Comparison of ENCODE assay signal across 16 mouse cellular contexts in the genomic region with DNA sequence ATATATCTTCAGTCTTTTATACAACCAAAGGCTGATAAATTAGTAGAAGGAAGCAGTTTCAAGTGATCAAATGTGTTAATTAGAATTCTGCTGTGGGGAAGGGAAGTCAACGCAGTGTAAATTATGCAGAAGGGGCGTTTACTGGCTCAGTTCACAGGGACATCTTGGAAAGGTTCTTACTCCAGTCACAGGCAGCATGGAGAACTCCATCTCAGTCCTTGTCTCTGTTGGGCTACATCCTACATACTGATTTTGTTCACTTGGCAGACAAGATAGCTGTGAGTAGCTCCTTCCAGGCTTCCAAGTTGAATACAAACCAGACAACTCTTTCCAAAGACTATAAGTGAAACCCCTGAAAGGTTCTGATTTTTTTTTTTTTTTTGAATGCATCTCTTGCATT.
"Had no signal": no experiment of that assay in that cellular context is flagged by ENCODE, and none has a peak within 500 bp of the region (broad histone marks: within the 10 kb centered on the region; RNA-seq: fewer than 3 reads in every experiment).

No protein-coding gene starts in this region.

- H3K36me3 ChIP-seq: liver, embryonic 13.5 days; midbrain, embryonic 12.5 days; midbrain, embryonic 15.5 days; neural tube, embryonic 12.5 days; neural tube, embryonic 15.5 days had no signal

- H3K27ac ChIP-seq: liver, embryonic 13.5 days; macrophage; midbrain, embryonic 12.5 days; midbrain, embryonic 15.5 days; neural tube, embryonic 12.5 days; neural tube, embryonic 15.5 days; stomach, postnatal 0 days had no signal

- ATAC-seq: midbrain, embryonic 15.5 days had no signal

- H3K9me3 ChIP-seq: liver, embryonic 13.5 days; midbrain, embryonic 12.5 days; midbrain, embryonic 15.5 days; neural tube, embryonic 12.5 days; neural tube, embryonic 15.5 days had no signal

- H3K9ac ChIP-seq: liver, embryonic 13.5 days; midbrain, embryonic 12.5 days; midbrain, embryonic 15.5 days; neural tube, embryonic 12.5 days; neural tube, embryonic 15.5 days had no signal

- H3K27me3 ChIP-seq: liver, embryonic 13.5 days; midbrain, embryonic 12.5 days; midbrain, embryonic 15.5 days; neural tube, embryonic 12.5 days; neural tube, embryonic 15.5 days had no signal

- H3K4me1 ChIP-seq: liver, embryonic 13.5 days; midbrain, embryonic 12.5 days; midbrain, embryonic 15.5 days; neural tube, embryonic 12.5 days; neural tube, embryonic 15.5 days had no signal

- DNase-seq: kidney, postnatal 14 days; kidney, postnatal 4 days; liver, embryonic 13.5 days; lung, adult 2 months; right cerebral cortex, adult 18-20 months; right cerebral cortex, postnatal 14 days; right cerebral cortex, postnatal 4 days; thymus, adult 2 months; thymus, postnatal 14 days; thymus, postnatal 4 days had no signal

- H3K4me3 ChIP-seq: liver, embryonic 13.5 days; midbrain, embryonic 12.5 days; midbrain, embryonic 15.5 days; neural tube, embryonic 12.5 days; neural tube, embryonic 15.5 days had no signal

- H3K4me2 ChIP-seq: liver, embryonic 13.5 days; midbrain, embryonic 12.5 days; midbrain, embryonic 15.5 days; neural tube, embryonic 12.5 days; neural tube, embryonic 15.5 days had no signal
